Mouse (Mus musculus) ES-E14 (cell line): ENCODE results near the gene Gm12185. TPM values are rescaled to one million over a fixed set of nuclear protein-coding genes. Genes with fewer than 3 reads are reported as not detected.
"Not testable (repeated sequence)": the region's sequence is repeated elsewhere in the genome, so short reads cannot be mapped to it uniquely, and the experiment has no call there.

Experiments
- DNase-seq: peaks from one replicate; pipeline ENCODE4 v3.0.0-alpha.2; 2013; ENCODE audit warnings: low read depth, low spot score
- H3K27ac ChIP-seq: 2 replicates; pipeline ENCODE4 v1.5.1; 2012; ENCODE audit warnings: low read depth, mild to moderate bottlenecking, low read length, moderate library complexity, mixed read lengths; ENCODE audit not compliant: poor library complexity, insufficient read depth, severe bottlenecking
- H3K36me3 ChIP-seq: 2 replicates; pipeline ENCODE4 v1.6.1; 2012; ENCODE audit warnings: mild to moderate bottlenecking, low read length, moderate library complexity, mixed read lengths; ENCODE audit not compliant: control insufficient read depth, poor library complexity, insufficient read depth, severe bottlenecking
- H3K4me1 ChIP-seq, 2 experiments: fragments of 150-350 bp in 1 of 2; sonication (generic) in 1 of 2; 2 replicates each; pipeline ENCODE4 v1.6.1; 2012; ENCODE audit warnings: low read length in 2 of 2, mild to moderate bottlenecking in 1 of 2, mixed read lengths in 1 of 2; ENCODE audit not compliant: control insufficient read depth in 2 of 2, insufficient read depth in 2 of 2, poor library complexity in 1 of 2
- H3K4me3 ChIP-seq, 2 experiments: fragments of 150-350 bp in 1 of 2; sonication (generic) in 1 of 2; 2 replicates each; pipeline ENCODE4 v1.5.1; 2012; ENCODE audit warnings: low read length in 2 of 2, low read depth in 1 of 2, mild to moderate bottlenecking in 1 of 2, mixed read lengths in 1 of 2; ENCODE audit not compliant: insufficient read depth in 1 of 2, poor library complexity in 1 of 2, severe bottlenecking in 1 of 2
- H3K9ac ChIP-seq: 2 replicates; pipeline ENCODE4 v1.6.1; 2012; ENCODE audit warnings: low read depth, mild to moderate bottlenecking, low read length, mixed read lengths; ENCODE audit not compliant: poor library complexity, insufficient read depth, severe bottlenecking
- H3K9me3 ChIP-seq: fragments of 150-350 bp; sonication (generic); 2 replicates; pipeline ENCODE4 v1.6.1; 2012; ENCODE audit warnings: low read depth, mild to moderate bottlenecking, low read length; ENCODE audit not compliant: control insufficient read depth, insufficient read depth
- CHD2 ChIP-seq: IDR thresholded peaks from 2 replicates; pipeline ENCODE4 v1.6.1; 2014; ENCODE audit warnings: mild to moderate bottlenecking, low read depth, low read length, inconsistent platforms
- HCFC1 ChIP-seq: IDR thresholded peaks from 2 replicates; pipeline ENCODE4 v1.6.1; 2012; ENCODE audit warnings: low read length, inconsistent platforms, borderline replicate concordance; ENCODE audit not compliant: insufficient read depth
- MAFK ChIP-seq: IDR thresholded peaks from 2 replicates; pipeline ENCODE4 v1.6.1; 2014; ENCODE audit warnings: mild to moderate bottlenecking, low read depth, low read length, inconsistent platforms; ENCODE audit not compliant: insufficient read depth
- ZC3H11A ChIP-seq: IDR thresholded peaks from 2 replicates; pipeline ENCODE4 v1.6.1; 2012; ENCODE audit warnings: low read depth, mild to moderate bottlenecking, inconsistent platforms, low read length, borderline replicate concordance
- ZNF384 ChIP-seq: IDR thresholded peaks from 2 replicates; pipeline ENCODE4 v1.6.1; 2012; ENCODE audit warnings: low read depth, low read length, inconsistent platforms
- in situ Hi-C, 2 experiments: fragments of 600-800 bp; cut with MboI; formaldehyde crosslinking; loops; one replicate each; pipeline ENCODE4 v1.15.1; 2025; ENCODE audit warnings: low sequenced_read_pairs in 2 of 2, inconsistent platforms in 1 of 2; ENCODE audit not compliant: unreplicated experiment in 2 of 2
- total RNA-seq: library from RNA; depleted of rRNA; stranded (reverse); fragments of 300-350 nt; gene quantifications from 2 replicates; pipeline ENCODE4 v1.2.3, GENCODE M21; 2012

Gene Gm12185
- total RNA-seq, 1 experiment = not detected

GRCm38 (mm10) chr11:48918380-48918779, 73.6 kb downstream of the Gm12185 start:
- no peaks in the 10 kb centered on the region for H3K36me3 ChIP-seq
- H3K4me3 ChIP-seq = no peak overlapping the region
- in situ Hi-C loops = no loop called here
- no peak for TF ChIP-seq ZNF384
- TF ChIP-seq ZC3H11A = no peak
- TF ChIP-seq CHD2 = no peak
- TF ChIP-seq MAFK = no peak
- TF ChIP-seq HCFC1 = no peak
- H3K9me3 ChIP-seq = no peaks in the 10 kb centered on the region
- H3K27ac ChIP-seq = no peak overlapping the region
- H3K9ac ChIP-seq = no peak overlapping the region
- no peaks in the 10 kb centered on the region for H3K4me1 ChIP-seq
- no peak for DNase-seq

- TF ChIP-seq CHD2 = no peak
- TF ChIP-seq ZC3H11A = no peak
- no peak for TF ChIP-seq MAFK
- TF ChIP-seq HCFC1 = no peak
- no peaks in the 10 kb centered on the region for H3K4me1 ChIP-seq
- H3K36me3 ChIP-seq = no peaks in the 10 kb centered on the region
- no peaks in the 10 kb centered on the region for H3K9me3 ChIP-seq
- in situ Hi-C loops = no loop called here
- no peak overlapping the region for H3K27ac ChIP-seq
- no peak for DNase-seq
- H3K9ac ChIP-seq = no peak overlapping the region
- no peak overlapping the region for H3K4me3 ChIP-seq
These were observed 78.4 kb downstream of the Gm12185 start for GRCm38 (mm10) chr11:48913611-48914010.

DNA sequence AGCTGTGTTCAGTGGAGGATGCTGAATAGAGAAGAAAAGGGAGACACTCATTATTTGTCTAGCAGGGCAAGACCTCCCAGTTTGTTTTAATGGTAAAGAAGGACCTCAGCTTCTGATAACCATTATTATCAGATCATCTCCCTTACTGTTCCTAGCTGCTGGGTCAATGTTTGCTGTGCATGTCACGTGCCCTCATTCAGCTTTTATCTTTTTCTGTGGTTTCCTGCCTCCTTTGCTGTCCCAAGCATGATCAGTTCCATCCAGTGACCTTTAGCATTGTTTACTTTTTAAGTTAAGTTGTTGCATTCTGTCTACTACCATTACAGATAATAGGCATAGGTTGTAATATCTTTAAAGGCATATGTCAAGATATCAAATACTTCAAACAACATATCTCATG, 83.6 kb downstream of the Gm12185 start:
- Histone ChIP-seq H3K9me3 (no peaks in the 10 kb centered on the region), H3K9ac (no peak overlapping the region), H3K4me3 (no peak overlapping the region), H3K36me3 (no peaks in the 10 kb centered on the region), H3K27ac (no peak overlapping the region), H3K4me1 (no peaks in the 10 kb centered on the region)
- DNase-seq = no peak
- TF ChIP-seq HCFC1 (no peak), CHD2 (no peak), ZNF384 (no peak), MAFK (no peak), ZC3H11A (no peak)
- in situ Hi-C loops = no loop called here

- TF ChIP-seq ZNF384 (no peak), MAFK (no peak), ZC3H11A (no peak)
- in situ Hi-C loops = no loop called here
- no peak within 1 kb of the TSS for H3K27ac ChIP-seq
- H3K36me3 ChIP-seq = no peaks in the 10 kb centered on the region
- no peaks in the 10 kb centered on the region for H3K9me3 ChIP-seq
- DNase-seq = no peak
- H3K4me3 ChIP-seq = no peak within 1 kb of the TSS
- no peaks in the 10 kb centered on the region for H3K4me1 ChIP-seq
- H3K9ac ChIP-seq = no peak within 1 kb of the TSS
These were observed 90.0 kb downstream of the Gm12185 start, which contains the start of gene Gm5431 for GRCm38 (mm10) chr11:48902021-48902420. Gene Gm5431, minus strand, starts transcription at chr11:48902214.

GRCm38 (mm10) chr11:48901567-48901930, 90.5 kb downstream of the Gm12185 start:
- in situ Hi-C loops, H3K9ac ChIP-seq, H3K4me1 ChIP-seq, H3K27ac ChIP-seq, H3K4me3 ChIP-seq, DNase-seq, H3K36me3 ChIP-seq, H3K9me3 ChIP-seq: not testable (repeated sequence)

DNA sequence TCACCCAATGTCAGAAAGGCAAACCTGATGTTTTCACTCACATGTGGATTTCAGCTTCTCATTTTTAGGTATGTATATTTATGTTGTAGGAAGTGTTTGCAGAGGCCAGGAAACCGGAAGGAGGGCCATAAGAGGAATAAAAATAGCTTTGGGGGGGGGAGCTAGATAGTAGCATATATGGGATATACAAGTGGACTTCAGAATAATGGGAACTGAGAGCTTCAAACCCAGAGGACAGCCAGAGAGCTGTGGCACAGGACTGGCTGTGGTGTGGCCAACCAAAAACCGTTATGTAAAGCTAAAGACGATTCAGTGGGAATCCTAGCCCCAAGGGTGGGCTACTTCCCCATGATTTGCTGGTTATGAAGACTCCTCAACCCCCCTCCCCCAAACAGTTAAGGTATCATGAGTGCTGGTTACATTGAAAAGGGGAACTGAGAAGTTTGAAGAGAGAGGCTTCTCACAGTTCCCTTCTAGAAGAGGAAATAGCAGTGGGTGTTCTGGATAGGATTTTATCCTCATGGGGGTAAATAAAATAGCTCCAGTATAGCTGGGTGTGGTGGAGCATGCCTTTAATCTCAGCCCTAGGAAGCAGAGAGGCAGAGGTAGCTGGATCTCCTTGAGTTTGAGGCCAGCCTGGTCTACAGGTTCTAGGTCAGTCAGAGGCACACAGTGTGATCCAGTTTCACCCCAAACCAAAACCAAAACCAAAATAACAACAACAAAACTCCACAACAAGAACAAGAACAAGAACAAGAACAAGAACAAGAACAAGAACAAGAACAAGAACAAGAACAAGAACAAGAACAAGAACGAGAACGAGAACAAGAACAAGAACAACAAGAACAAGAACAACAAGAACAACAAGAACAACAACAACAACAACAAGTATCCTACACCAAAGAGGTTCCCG, 91.1 kb downstream of the Gm12185 start:
- H3K9me3 ChIP-seq, H3K4me1 ChIP-seq, H3K27ac ChIP-seq, H3K4me3 ChIP-seq, H3K36me3 ChIP-seq, DNase-seq, H3K9ac ChIP-seq, in situ Hi-C loops: not testable (repeated sequence)
